Mouse (Mus musculus): ENCODE measurements around the gene Nans. TPM values are rescaled to one million over a fixed set of nuclear protein-coding genes. Genes with fewer than 3 reads are reported as not detected.

Nans gene
- 64.7 and 67.5 TPM in 2 replicates for polyA plus RNA-seq (2015; fragmentation: Nextera tagmentation; extraction: Ambion mirVana)

- under 1% methylated on average over 56 of the region's 58 CpGs for WGBS
- ATAC-seq (ENCODE audit: low FRiP score): peak; percentile 99
These were observed at the start of gene Nans for GRCm38 (mm10) chr4:46489028-46489925. Nans (plus strand) TSS chr4:46489248.

GRCm38 (mm10) chr4:46442501-46442900 is 46.5 kb upstream of the Nans start:
- Histone ChIP-seq H3K9ac (no peak overlapping the region), H3K27ac (no peak overlapping the region), H3K4me1 (replicated peaks) (no peaks in the 10 kb centered on the region), H3K27me3 (no peaks in the 10 kb centered on the region), H3K36me3 (no peaks in the 10 kb centered on the region), H3K9me3 (no peaks in the 10 kb centered on the region), H3K4me2 (no peak overlapping the region), H3K4me3 (no peak overlapping the region)
- 81% methylated on average over 4 of the region's 4 CpGs for WGBS
- ATAC-seq (ENCODE audit: low FRiP score): no peak

More at GRCm38 (mm10) chr4:46489028-46489925, at the start of gene Nans:
- Histone ChIP-seq H3K9me3 (0 out of 2 replicates have a peak, but pooled peaks cover 4% of the 10 kb centered on the region), H3K36me3 (peaks cover 18% of the 10 kb centered on the region), H3K27ac (peak within 1 kb of the TSS; percentile 83), H3K9ac (peak within 1 kb of the TSS; percentile 77), H3K4me1 (replicated peaks) (peaks cover 14% of the 10 kb centered on the region), H3K27me3 (no peaks in the 10 kb centered on the region), H3K4me3 (peak within 1 kb of the TSS; percentile 61), H3K4me2 (peak within 1 kb of the TSS; percentile 81)

GRCm38 (mm10) chr4:46445237-46445945 is 43.7 kb upstream of the Nans start:
- no peak overlapping the region for H3K9ac ChIP-seq
- WGBS: 46% methylated on average over 9 of the region's 9 CpGs
- peaks cover 8% of the 10 kb centered on the region for H3K4me1 ChIP-seq (replicated peaks)
- no peaks in the 10 kb centered on the region for H3K9me3 ChIP-seq
- H3K27me3 ChIP-seq: no peaks in the 10 kb centered on the region
- no peak for ATAC-seq (ENCODE audit: low FRiP score)
- H3K36me3 ChIP-seq: no peaks in the 10 kb centered on the region
- no peak overlapping the region for H3K4me2 ChIP-seq
- H3K27ac ChIP-seq: no peak overlapping the region
- no peak overlapping the region for H3K4me3 ChIP-seq

GRCm38 (mm10) chr4:46447461-46447860 is 41.6 kb upstream of the Nans start:
- Histone ChIP-seq H3K27me3 (no peaks in the 10 kb centered on the region), H3K4me2 (no peak overlapping the region), H3K4me1 (replicated peaks) (peaks cover 12% of the 10 kb centered on the region), H3K27ac (no peak overlapping the region), H3K36me3 (no peaks in the 10 kb centered on the region), H3K9ac (no peak overlapping the region), H3K4me3 (no peak overlapping the region), H3K9me3 (no peaks in the 10 kb centered on the region)
- ATAC-seq (ENCODE audit: low FRiP score): no peak
- 70% methylated on average over 1 of the region's 1 CpGs for WGBS

- Histone ChIP-seq H3K9me3 (no peaks in the 10 kb centered on the region), H3K4me3 (no peak overlapping the region), H3K4me2 (no peak overlapping the region), H3K27me3 (no peaks in the 10 kb centered on the region), H3K9ac (no peak overlapping the region), H3K36me3 (no peaks in the 10 kb centered on the region), H3K27ac (no peak overlapping the region), H3K4me1 (replicated peaks) (peaks cover 26% of the 10 kb centered on the region)
- WGBS: 33% methylated on average over 6 of the region's 6 CpGs
- ATAC-seq (ENCODE audit: low FRiP score): no peak
These were observed 40.2 kb upstream of the Nans start for GRCm38 (mm10) chr4:46448886-46449285.

- H3K9me3 ChIP-seq: no peaks in the 10 kb centered on the region
- peak overlapping the region; percentile 95 for H3K9ac ChIP-seq
- WGBS: 33% methylated on average over 7 of the region's 7 CpGs
These were observed 39.0 kb upstream of the Nans start for GRCm38 (mm10) chr4:46450020-46450518.

GRCm38 (mm10) chr4:46450519-46451131 is 38.4 kb upstream of the Nans start, which contains the start of gene Anp32b:
Anp32b (plus strand) TSS chr4:46450902.
- peak within 1 kb of the TSS; percentile 89 for H3K4me2 ChIP-seq
- WGBS: under 1% methylated on average over 55 of the region's 66 CpGs
- peak; percentile 96 for ATAC-seq (ENCODE audit: low FRiP score)
- H3K9me3 ChIP-seq: no peaks in the 10 kb centered on the region
- peak within 1 kb of the TSS; percentile 98 for H3K27ac ChIP-seq
- no peaks in the 10 kb centered on the region for H3K27me3 ChIP-seq
- peaks cover 34% of the 10 kb centered on the region for H3K4me1 ChIP-seq (replicated peaks)
- H3K9ac ChIP-seq: peak within 1 kb of the TSS; percentile 95
- no peaks in the 10 kb centered on the region for H3K36me3 ChIP-seq
- peak within 1 kb of the TSS; percentile 90 for H3K4me3 ChIP-seq

More at GRCm38 (mm10) chr4:46450020-46450518, 39.0 kb upstream of the Nans start:
- H3K4me2 ChIP-seq: peak overlapping the region; percentile 89
- H3K27me3 ChIP-seq: no peaks in the 10 kb centered on the region
- peak overlapping the region; percentile 98 for H3K27ac ChIP-seq
- no peak for ATAC-seq (ENCODE audit: low FRiP score)
- H3K36me3 ChIP-seq: no peaks in the 10 kb centered on the region
- H3K4me1 ChIP-seq (replicated peaks): peaks cover 34% of the 10 kb centered on the region
- H3K4me3 ChIP-seq: peak overlapping the region; percentile 90

GRCm38 (mm10) chr4:46451240-46451757 is 37.7 kb upstream of the Nans start:
- peak overlapping the region; percentile 90 for H3K4me3 ChIP-seq
- peak overlapping the region; percentile 98 for H3K27ac ChIP-seq
- H3K4me2 ChIP-seq: peak overlapping the region; percentile 89
- under 1% methylated on average over 46 of the region's 70 CpGs for WGBS
- peaks cover 34% of the 10 kb centered on the region for H3K4me1 ChIP-seq (replicated peaks)
- H3K27me3 ChIP-seq: no peaks in the 10 kb centered on the region
- ATAC-seq (ENCODE audit: low FRiP score): peak; percentile 57
- no peaks in the 10 kb centered on the region for H3K36me3 ChIP-seq
- H3K9ac ChIP-seq: peak overlapping the region; percentile 95
- no peaks in the 10 kb centered on the region for H3K9me3 ChIP-seq

GRCm38 (mm10) chr4:46451758-46452480 is 37.1 kb upstream of the Nans start:
- Histone ChIP-seq H3K9me3 (no peaks in the 10 kb centered on the region), H3K36me3 (no peaks in the 10 kb centered on the region), H3K9ac (peak overlapping the region; percentile 95), H3K4me1 (replicated peaks) (peaks cover 34% of the 10 kb centered on the region), H3K27me3 (no peaks in the 10 kb centered on the region), H3K4me2 (peak overlapping the region; percentile 89), H3K4me3 (peak overlapping the region; percentile 90), H3K27ac (peak overlapping the region; percentile 98)
- ATAC-seq (ENCODE audit: low FRiP score): peak; percentile 16; the same call in 1 of the 2 replicates
- under 1% methylated on average over 86 of the region's 111 CpGs for WGBS

GRCm38 (mm10) chr4:46452481-46452850 is 36.6 kb upstream of the Nans start:
- no peak for ATAC-seq (ENCODE audit: low FRiP score)
- H3K4me1 ChIP-seq (replicated peaks): peaks cover 34% of the 10 kb centered on the region
- H3K27ac ChIP-seq: peak overlapping the region; percentile 98
- no peaks in the 10 kb centered on the region for H3K27me3 ChIP-seq
- peak overlapping the region; percentile 95 for H3K9ac ChIP-seq
- peak overlapping the region; percentile 89 for H3K4me2 ChIP-seq
- 0% methylated on average over 19 of the region's 19 CpGs for WGBS
- no peaks in the 10 kb centered on the region for H3K9me3 ChIP-seq
- H3K36me3 ChIP-seq: no peaks in the 10 kb centered on the region
- H3K4me3 ChIP-seq: peak overlapping the region; percentile 90

All from hindbrain, embryonic 13.5 days (tissue).